Mouse (Mus musculus) hindbrain, embryonic 14.5 days (tissue): Measurements from ENCODE around the gene Tspan9. TPM values are rescaled to one million over a fixed set of nuclear protein-coding genes. Genes with fewer than 3 reads are reported as not detected.

Experiments
- ATAC-seq: fragments of 200-750 bp; cut with Nextera tagmentation; 2 replicates; pipeline ENCODE4 v1.8.0; 2017; ENCODE audit warnings: moderate number of reproducible peaks, mild to moderate bottlenecking, moderate TSS enrichment, moderate library complexity; ENCODE audit not compliant: low FRiP score
- DNase-seq: peaks from one replicate; pipeline ENCODE4 v3.0.0-alpha.2; 2015; ENCODE audit warnings: low spot score
- H3K27ac ChIP-seq: fragments of 300-500 bp; sonication (generic); 2 replicates; pipeline ENCODE4 v1.5.1; 2014; ENCODE audit warnings: mild to moderate bottlenecking, moderate library complexity
- H3K27me3 ChIP-seq: fragments of 300-500 bp; sonication (generic); 2 replicates; pipeline ENCODE4 v1.6.1; 2014; ENCODE audit warnings: mild to moderate bottlenecking, low read length, mixed read lengths; ENCODE audit not compliant: control insufficient read depth, insufficient read depth
- H3K36me3 ChIP-seq: fragments of 300-500 bp; sonication (generic); replicated peaks from 2 replicates; pipeline ENCODE4 v1.6.1; 2014; ENCODE audit not compliant: control insufficient read depth, insufficient read depth
- H3K4me1 ChIP-seq: fragments of 300-500 bp; sonication (generic); replicated peaks from 2 replicates; pipeline ENCODE4 v1.6.1; 2014; ENCODE audit warnings: antibody characterized with exemption, low read length, mixed read lengths; ENCODE audit not compliant: control insufficient read depth, insufficient read depth
- H3K4me2 ChIP-seq: fragments of 300-500 bp; sonication (generic); replicated peaks from 2 replicates; pipeline ENCODE4 v1.6.1; 2014; ENCODE audit warnings: mild to moderate bottlenecking, moderate library complexity
- H3K4me3 ChIP-seq: fragments of 300-500 bp; sonication (generic); replicated peaks from 2 replicates; pipeline ENCODE4 v1.5.1; 2014; ENCODE audit warnings: mild to moderate bottlenecking, low read length
- H3K9ac ChIP-seq: fragments of 300-500 bp; sonication (generic); 2 replicates; pipeline ENCODE4 v1.6.1; 2014
- H3K9me3 ChIP-seq: fragments of 300-500 bp; sonication (generic); 2 replicates; pipeline ENCODE4 v1.6.1; 2016; ENCODE audit warnings: low read length; ENCODE audit not compliant: control insufficient read depth
- WGBS: fragments of 180-500 bp; shearing (Covaris S2); extraction: QIAGEN DNeasy Blood & Tissue Kit; methylation state at CpG from one replicate; pipeline ENCODE4 v1.1.7; 2014; 5-methylcytosine and 5-hydroxymethylcytosine counted together
- polyA plus RNA-seq: library from polyadenylated mRNA; unstranded; fragments of >200 nt; fragmentation: Nextera tagmentation; extraction: Ambion mirVana; gene quantifications from 2 replicates; pipeline ENCODE4 v1.2.1, GENCODE M21; 2014

The Tspan9 gene
- polyA plus RNA-seq, 1 experiment from 2014 or later: 43.4 TPM

DNA sequence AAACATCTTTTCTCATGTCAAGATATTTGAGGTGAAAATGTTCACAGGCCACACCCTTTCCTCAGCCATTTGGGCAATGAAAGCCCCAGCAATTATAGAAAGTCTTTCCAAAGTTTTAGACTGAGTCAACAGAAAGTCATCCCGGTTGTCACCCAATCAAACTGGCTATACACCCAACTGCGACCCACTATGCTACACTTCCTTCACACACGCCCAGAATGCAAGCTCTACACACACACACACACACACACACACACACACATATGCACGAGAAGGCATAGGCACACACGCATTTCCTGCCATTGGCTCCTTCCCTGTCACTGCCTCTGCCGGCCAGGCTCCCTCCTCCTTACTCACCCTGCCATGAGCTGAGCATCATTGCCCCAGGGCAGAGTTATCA is 99.9 kb downstream of the Tspan9 start:
- no peak overlapping the region for H3K9ac ChIP-seq
- ATAC-seq: no peak
- H3K36me3 ChIP-seq: no peaks in the 10 kb centered on the region
- no peak overlapping the region for H3K4me3 ChIP-seq
- H3K9me3 ChIP-seq: no peaks in the 10 kb centered on the region
- DNase-seq: no peak
- H3K27ac ChIP-seq: no peak overlapping the region
- no peak overlapping the region for H3K4me2 ChIP-seq
- no peaks in the 10 kb centered on the region for H3K27me3 ChIP-seq
- H3K4me1 ChIP-seq: peaks cover 13% of the 10 kb centered on the region; the same call in 1 of the 2 replicates
- WGBS: 77% methylated on average over 6 of the region's 6 CpGs

DNA sequence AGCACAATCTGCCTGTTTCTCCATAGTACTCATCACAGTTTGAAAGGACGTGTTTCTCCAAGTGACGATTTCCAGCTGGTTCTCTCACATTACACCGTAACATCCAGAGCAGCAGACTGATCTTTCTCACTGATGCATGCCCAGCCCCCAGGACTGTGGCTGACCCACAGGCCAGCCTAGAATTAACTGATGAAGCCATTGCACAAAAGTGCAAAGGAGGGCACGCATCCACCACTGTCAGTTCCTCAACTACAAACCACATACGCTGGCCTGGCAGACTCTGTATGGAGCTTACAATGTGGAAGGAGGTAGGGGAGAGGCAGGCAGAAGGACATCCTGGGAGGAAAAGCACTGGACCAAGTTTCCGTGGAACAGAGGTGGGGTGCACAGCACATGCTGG is 101.6 kb downstream of the Tspan9 start:
- DNase-seq (no peak), ATAC-seq (no peak)
- Histone ChIP-seq H3K4me3 (no peak overlapping the region), H3K36me3 (no peaks in the 10 kb centered on the region), H3K9me3 (no peaks in the 10 kb centered on the region), H3K4me2 (no peak overlapping the region), H3K9ac (no peak overlapping the region), H3K27ac (no peak overlapping the region), H3K4me1 (peaks cover 13% of the 10 kb centered on the region; the same call in 1 of the 2 replicates), H3K27me3 (no peaks in the 10 kb centered on the region)
- WGBS: 60% methylated on average over 6 of the region's 6 CpGs

DNA sequence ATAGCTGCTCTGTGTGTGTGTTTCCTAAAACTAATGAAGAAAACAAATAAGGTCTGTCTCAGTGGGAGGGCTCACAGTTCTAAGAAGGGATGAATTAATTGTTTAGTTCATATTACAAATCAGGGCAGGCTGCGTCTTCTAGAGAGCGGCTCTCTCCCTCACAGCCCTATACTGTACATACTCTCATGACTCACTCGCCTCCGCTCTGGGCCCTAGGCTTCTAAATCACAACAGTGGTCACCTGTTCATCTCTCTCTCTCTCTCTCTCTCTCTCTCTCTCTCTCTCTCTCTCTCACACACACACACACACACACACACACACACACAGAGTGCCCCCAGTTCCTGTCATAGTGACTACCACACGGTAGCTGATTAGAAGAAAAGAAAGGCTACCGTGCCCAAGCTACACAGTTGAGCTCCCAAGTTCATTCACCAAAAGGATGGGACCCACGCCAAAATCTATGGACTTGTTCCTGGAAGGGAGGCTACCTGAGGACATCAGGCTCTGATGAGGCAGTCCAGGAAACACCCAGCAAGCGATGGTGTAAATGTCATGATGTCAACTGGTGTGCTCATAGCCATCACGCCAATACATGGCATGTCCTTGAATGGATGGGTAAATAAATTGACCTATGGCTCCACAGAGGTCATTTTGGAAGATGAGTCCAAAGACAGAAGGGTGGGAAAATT is 104.2 kb downstream of the Tspan9 start:
- WGBS: 88% methylated on average over 9 of the region's 9 CpGs
- Histone ChIP-seq H3K4me1 (peaks cover 25% of the 10 kb centered on the region), H3K27ac (no peak overlapping the region), H3K9me3 (no peaks in the 10 kb centered on the region), H3K9ac (no peak overlapping the region), H3K27me3 (0 out of 2 replicates have a peak, but pooled peaks cover 7% of the 10 kb centered on the region), H3K4me2 (no peak overlapping the region), H3K4me3 (no peak overlapping the region), H3K36me3 (no peaks in the 10 kb centered on the region)
- ATAC-seq (no peak), DNase-seq (no peak)

DNA sequence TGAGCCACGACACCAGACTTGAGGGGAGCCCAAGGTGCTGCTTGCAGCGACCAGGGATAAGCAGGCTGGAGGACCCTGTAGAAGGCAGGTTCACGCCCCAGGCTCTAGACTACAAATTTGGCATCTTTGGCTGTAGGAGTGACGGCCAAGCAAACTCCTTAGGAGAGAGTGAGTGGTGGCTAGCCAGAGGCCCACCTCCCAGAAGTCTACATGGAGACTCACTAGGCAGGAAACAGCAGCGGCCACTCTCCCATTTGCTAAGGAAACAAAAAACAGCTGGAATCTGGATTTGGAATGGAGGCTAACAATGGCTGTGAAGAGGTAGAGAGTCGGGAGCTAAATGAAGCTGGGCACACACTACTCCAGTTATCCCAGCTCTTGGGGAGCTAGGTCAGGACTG is 104.8 kb downstream of the Tspan9 start:
- Histone ChIP-seq H3K27me3 (0 out of 2 replicates have a peak, but pooled peaks cover 12% of the 10 kb centered on the region), H3K4me2 (no peak overlapping the region), H3K4me3 (no peak overlapping the region), H3K4me1 (peaks cover 31% of the 10 kb centered on the region), H3K36me3 (no peaks in the 10 kb centered on the region), H3K9me3 (no peaks in the 10 kb centered on the region), H3K27ac (no peak overlapping the region), H3K9ac (no peak overlapping the region)
- DNase-seq (no peak), ATAC-seq (no peak)
- 52% methylated on average over 6 of the region's 6 CpGs for WGBS

DNA sequence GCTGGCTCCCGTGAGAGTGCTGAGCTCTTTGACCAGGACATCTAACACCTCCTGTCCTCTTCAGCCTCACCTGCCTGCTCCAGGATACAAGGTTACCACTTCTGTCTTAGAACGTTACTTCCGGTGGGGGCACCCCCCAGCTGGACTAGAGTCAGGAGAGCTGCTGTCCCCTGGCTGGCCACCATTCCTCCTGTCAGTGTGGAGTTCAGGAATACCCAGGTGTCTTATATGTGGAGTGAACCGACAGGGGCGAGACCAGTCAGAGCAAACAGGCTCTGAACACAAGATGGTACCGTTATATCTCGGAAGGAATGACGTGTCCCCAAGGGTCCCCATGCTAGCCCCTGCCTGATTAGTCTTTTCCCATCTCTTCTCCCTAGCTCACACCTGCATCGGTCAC is 106.8 kb downstream of the Tspan9 start:
- no peak for ATAC-seq
- 0 out of 2 replicates have a peak, but pooled peaks cover 20% of the 10 kb centered on the region for H3K27me3 ChIP-seq
- H3K36me3 ChIP-seq: no peaks in the 10 kb centered on the region
- H3K4me3 ChIP-seq: no peak overlapping the region
- no peak overlapping the region for H3K27ac ChIP-seq
- H3K4me1 ChIP-seq: peaks cover 35% of the 10 kb centered on the region
- no peaks in the 10 kb centered on the region for H3K9me3 ChIP-seq
- no peak overlapping the region for H3K4me2 ChIP-seq
- WGBS: 84% methylated on average over 9 of the region's 9 CpGs
- no peak for DNase-seq
- H3K9ac ChIP-seq: no peak overlapping the region

DNA sequence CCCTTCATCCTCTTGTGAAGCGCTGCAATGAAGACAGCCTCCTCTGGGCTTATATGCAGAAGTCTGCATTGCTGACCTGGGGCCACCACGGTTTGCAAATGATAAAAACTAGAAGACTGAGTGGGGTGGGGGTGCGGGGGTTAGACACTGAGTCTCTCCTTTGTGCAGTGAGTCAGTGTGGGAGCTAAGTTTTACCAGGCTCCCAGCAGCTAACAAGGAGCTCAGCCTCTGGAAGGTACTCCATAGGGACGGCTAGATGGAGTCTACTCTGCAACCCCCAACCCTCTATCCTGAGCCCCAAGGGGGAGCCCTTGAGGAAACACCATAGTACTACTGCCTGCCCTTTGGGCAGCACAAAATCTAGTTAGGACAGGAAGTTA is 107.5 kb downstream of the Tspan9 start:
- Histone ChIP-seq H3K4me2 (peak overlapping the region; percentile 97), H3K27me3 (0 out of 2 replicates have a peak, but pooled peaks cover 20% of the 10 kb centered on the region), H3K27ac (0 out of 2 replicates have a peak overlapping the region, but pooled peaks have one; percentile 70), H3K9me3 (no peaks in the 10 kb centered on the region), H3K4me3 (peak overlapping the region; percentile 54), H3K9ac (peak overlapping the region; percentile 68), H3K4me1 (peaks cover 35% of the 10 kb centered on the region), H3K36me3 (no peaks in the 10 kb centered on the region)
- ATAC-seq: no peak; the same call in 1 of the 2 replicates
- no peak for DNase-seq
- 9% methylated on average over 4 of the region's 4 CpGs for WGBS

DNA sequence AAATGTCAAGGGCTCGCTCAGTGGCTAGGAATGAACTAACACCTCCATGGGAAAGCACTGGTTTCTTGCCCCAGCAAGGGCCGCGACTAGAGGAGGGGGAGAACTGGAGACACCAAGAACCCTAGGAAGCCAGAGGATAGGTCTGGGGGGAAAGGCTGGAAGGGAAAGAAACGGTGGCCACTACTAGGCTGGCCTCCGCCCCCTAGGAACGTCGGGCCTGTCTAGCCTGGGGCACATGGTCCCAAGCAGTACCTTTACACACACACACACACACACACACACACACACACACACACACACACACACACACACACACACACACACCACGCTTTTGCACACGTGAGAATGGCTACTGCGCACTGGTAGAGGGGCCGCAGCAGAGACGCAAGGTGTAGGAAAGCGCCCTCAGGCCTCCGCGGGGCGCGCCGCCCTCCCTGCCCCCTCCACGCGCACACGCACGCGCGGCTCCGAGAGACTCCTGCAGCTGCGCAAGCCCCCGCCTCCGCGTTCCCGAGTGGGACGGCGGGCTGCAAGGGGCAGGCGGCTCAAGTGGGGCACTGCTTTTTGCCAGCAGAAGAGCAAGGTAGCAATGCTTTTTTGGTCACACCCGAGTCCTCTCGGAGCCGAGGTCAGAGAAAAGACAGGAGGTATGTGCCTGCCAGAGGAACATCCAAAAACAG is 108.0 kb downstream of the Tspan9 start:
- DNase-seq (peak; percentile 72), ATAC-seq (peak; percentile 51)
- 0% methylated on average over 33 of the region's 36 CpGs for WGBS
- Histone ChIP-seq H3K4me2 (peak overlapping the region; percentile 97), H3K9ac (peak overlapping the region; percentile 68), H3K4me3 (peak overlapping the region; percentile 54), H3K27me3 (0 out of 2 replicates have a peak, but pooled peaks cover 20% of the 10 kb centered on the region), H3K27ac (peak overlapping the region; percentile 70; the same call in 1 of the 2 replicates), H3K9me3 (no peaks in the 10 kb centered on the region), H3K4me1 (peaks cover 35% of the 10 kb centered on the region), H3K36me3 (no peaks in the 10 kb centered on the region)

DNA sequence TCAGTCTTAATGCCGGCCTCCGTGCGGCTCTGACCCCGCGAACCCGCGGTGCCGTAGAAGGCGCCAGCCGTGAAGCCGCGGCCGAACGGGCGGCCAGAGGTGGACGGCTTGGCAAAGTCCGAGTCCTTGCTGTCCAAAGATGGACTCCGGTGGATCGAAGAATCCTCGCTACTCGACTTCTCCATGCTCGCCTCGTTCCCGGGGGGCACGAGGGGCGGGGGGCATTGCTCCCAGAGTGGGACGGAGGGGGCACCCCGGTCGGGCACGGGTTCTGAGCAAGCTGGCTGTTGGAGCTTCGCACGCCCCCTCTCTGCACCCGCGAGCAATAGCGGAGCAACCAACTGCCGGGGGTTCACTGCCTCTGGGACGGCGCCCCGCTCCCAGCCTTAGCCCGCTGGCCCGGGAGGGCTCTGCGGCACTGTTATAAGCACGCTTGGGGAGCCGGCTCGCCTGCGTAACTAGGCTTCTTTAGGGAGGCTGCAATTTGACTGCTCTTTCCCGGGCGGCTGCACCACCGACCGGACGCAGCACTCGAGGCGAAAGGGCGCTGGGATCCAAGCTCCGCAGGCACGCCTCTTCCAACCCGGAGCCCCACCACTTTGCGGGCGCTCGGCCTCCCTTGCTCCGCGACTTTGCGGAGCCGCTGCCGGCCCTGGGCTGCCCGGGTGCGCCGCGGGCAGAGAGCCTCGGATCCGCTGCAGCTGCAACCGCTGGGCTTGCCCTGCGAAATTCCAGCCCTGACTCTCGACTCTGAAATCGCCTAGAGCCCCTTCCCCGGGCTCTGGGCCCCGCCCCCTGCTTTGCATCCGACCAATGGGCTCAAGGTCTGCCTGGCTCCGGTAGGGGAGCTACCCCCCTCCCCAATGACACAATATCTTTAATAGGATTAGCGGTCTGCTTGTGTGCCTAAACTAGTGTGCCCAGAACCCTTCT is 108.8 kb downstream of the Tspan9 start:
- no peaks in the 10 kb centered on the region for H3K36me3 ChIP-seq

More for the DNA sequence above, 108.8 kb downstream of the Tspan9 start:
- H3K4me3 ChIP-seq: peak overlapping the region; percentile 54
- DNase-seq: peak; percentile 72
- WGBS: under 1% methylated on average over 80 of the region's 80 CpGs
- peak overlapping the region; percentile 68 for H3K9ac ChIP-seq
- H3K27me3 ChIP-seq: 0 out of 2 replicates have a peak, but pooled peaks cover 20% of the 10 kb centered on the region
- ATAC-seq: peak; percentile 68
- H3K27ac ChIP-seq: peak overlapping the region; percentile 70
- H3K4me2 ChIP-seq: peak overlapping the region; percentile 97
- peaks cover 35% of the 10 kb centered on the region for H3K4me1 ChIP-seq
- no peaks in the 10 kb centered on the region for H3K9me3 ChIP-seq
